Mouse (Mus musculus) layer of hippocampus, postnatal 10 days (tissue): ENCODE measurements around the gene Atg13. TPM values are rescaled to one million over a fixed set of nuclear protein-coding genes. Genes with fewer than 3 reads are reported as not detected.
"Not testable (repeated sequence)": the region's sequence is repeated elsewhere in the genome, so short reads cannot be mapped to it uniquely, and the experiment has no call there.

Experiments
- DNase-seq, 2 experiments: peaks; one replicate each; pipeline ENCODE4 v3.0.0; 2021; ENCODE audit warnings: low spot score in 2 of 2
- long read RNA-seq: library from polyadenylated mRNA; stranded (forward); transcript quantifications from one replicate; pipeline ENCODE4 v2.0.0, GENCODE M21; 2023
- total RNA-seq, 2 experiments: library from RNA; stranded (reverse); gene quantifications; 2 replicates each; pipeline ENCODE4 v1.2.3; 2021

Atg13 gene
- 10 to 100 TPM; 49.1 to 49.7 TPM for total RNA-seq
- long read RNA-seq, transcript Atg13-201 (17 exons, 3,604 nt), result major isoform, 12 of 28 reads
- long read RNA-seq, partial matches to known transcripts, result 3 of 28 reads
- long read RNA-seq, other reads (novel, unspliced or antisense), result 13 of 28 reads

GRCm38 (mm10) chr2:91710272-91711234 lies at the start of gene Atg13, which contains the start of gene Harbi1:
Gene Atg13, minus strand, starts transcription at chr2:91710576.
Gene Harbi1, plus strand, starts transcription at chr2:91710852.
- DNase-seq, result peak; percentile 89 to 93

- DNase-seq, result peak in 1 of 2 experiments; percentile 27
Observed at GRCm38 (mm10) chr2:91749811-91750261, 39.5 kb upstream of the Atg13 start.

- DNase-seq, result no peak
Observed at GRCm38 (mm10) chr2:91744686-91745085, 34.3 kb upstream of the Atg13 start.

- DNase-seq, result no peak
Observed at GRCm38 (mm10) chr2:91739586-91739985, 29.2 kb upstream of the Atg13 start.

GRCm38 (mm10) chr2:91735221-91735620 lies 24.8 kb upstream of the Atg13 start:
- no peak for DNase-seq

GRCm38 (mm10) chr2:91729971-91730821 lies 19.8 kb upstream of the Atg13 start, which contains the start of gene Ambra1:
Gene Ambra1, plus strand, starts transcription at chr2:91730134.
- DNase-seq, result peak; percentile 82 to 88

GRCm38 (mm10) chr2:91729571-91729970 lies 19.2 kb upstream of the Atg13 start:
- DNase-seq, result no peak

- DNase-seq, result no peak
Observed at GRCm38 (mm10) chr2:91727011-91727410, 16.6 kb upstream of the Atg13 start.

GRCm38 (mm10) chr2:91725476-91725875 lies 15.1 kb upstream of the Atg13 start:
- not testable (repeated sequence) for DNase-seq

GRCm38 (mm10) chr2:91724716-91725115 lies 14.3 kb upstream of the Atg13 start:
- no peak for DNase-seq

GRCm38 (mm10) chr2:91723951-91724350 lies 13.6 kb upstream of the Atg13 start:
- no peak for DNase-seq

- no peak for DNase-seq
Observed at GRCm38 (mm10) chr2:91723382-91723781, 13.0 kb upstream of the Atg13 start.

GRCm38 (mm10) chr2:91718276-91718675 lies 7.9 kb upstream of the Atg13 start:
- no peak for DNase-seq

GRCm38 (mm10) chr2:91714921-91715320 lies 4.5 kb upstream of the Atg13 start:
- no peak for DNase-seq

GRCm38 (mm10) chr2:91711256-91711925 lies 1.0 kb upstream of the Atg13 start:
- DNase-seq, result no peak

GRCm38 (mm10) chr2:91708361-91708760 lies 2.0 kb downstream of the Atg13 start:
- no peak for DNase-seq

GRCm38 (mm10) chr2:91706456-91706855 lies 3.9 kb downstream of the Atg13 start:
- no peak for DNase-seq

GRCm38 (mm10) chr2:91705736-91706135 lies 4.6 kb downstream of the Atg13 start:
- no peak for DNase-seq

GRCm38 (mm10) chr2:91701366-91701765 lies 9.0 kb downstream of the Atg13 start:
- DNase-seq, result no peak

GRCm38 (mm10) chr2:91699225-91699624 lies 11.2 kb downstream of the Atg13 start:
- DNase-seq, result no peak

GRCm38 (mm10) chr2:91696225-91696590 lies 14.2 kb downstream of the Atg13 start:
- no peak for DNase-seq
